Mouse (Mus musculus) central nervous system, embryonic 14 days (tissue): ENCODE data around the gene Cfap126. TPM values are rescaled to one million over a fixed set of nuclear protein-coding genes. Genes with fewer than 3 reads are reported as not detected.

Experiments
- polyA plus RNA-seq: library from polyadenylated mRNA; depleted of rRNA; stranded (reverse); fragments of >200 nt; gene quantifications from 2 replicates; pipeline ENCODE4 v1.2.3, GENCODE M21; 2012; rRNA removed

Gene Cfap126
- 11.1 and 11.3 TPM in 2 replicates for polyA plus RNA-seq

GRCm38 (mm10) chr1:171113873-171114299 is at the start of gene Cfap126:
TSS of gene Cfap126 (plus strand) at chr1:171113918.

GRCm38 (mm10) chr1:171064491-171065242 is 49.1 kb upstream of the Cfap126 start, which contains the start of gene Fcgr3:
TSS of gene Fcgr3 (minus strand) at chr1:171064935.

DNA sequence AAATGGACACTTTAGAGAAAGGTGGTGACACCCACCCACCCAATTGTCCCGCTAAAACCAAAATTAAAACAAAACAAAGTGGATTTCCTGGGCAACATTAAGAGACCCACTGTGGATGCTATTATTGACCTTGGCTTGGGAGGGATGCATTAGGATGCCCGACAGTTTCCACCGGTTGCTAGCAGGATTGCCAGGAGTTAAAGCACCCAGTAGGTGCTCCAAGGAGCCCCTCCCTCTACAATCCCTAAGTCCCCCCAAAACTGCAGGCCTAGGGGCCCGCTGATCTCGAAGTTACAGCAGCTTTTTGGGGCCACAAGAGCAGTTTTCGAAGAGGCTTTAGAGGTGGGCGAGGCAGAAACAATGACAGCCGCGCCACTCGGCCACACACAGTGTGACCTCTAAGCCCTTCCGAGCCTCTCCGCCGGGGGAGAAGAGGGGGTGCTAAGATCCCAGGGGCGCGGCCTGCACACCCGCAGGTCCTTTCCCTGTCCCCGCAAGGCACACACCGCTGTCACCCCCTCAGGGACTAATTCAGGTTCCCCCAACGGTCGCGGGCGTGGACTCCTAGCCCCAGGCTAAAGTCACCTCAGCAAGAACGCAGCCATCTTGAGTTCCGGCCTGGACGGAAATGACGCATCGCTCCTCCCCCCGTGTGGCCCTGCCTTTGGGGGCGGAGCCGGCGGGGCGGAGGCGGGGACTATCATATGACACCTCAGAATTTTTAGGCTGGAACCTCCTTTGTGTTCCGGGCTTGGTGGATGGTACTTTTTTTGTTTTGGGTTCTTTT is 36.4 kb downstream of the Cfap126 start, which contains the start of the genes Sdhc and Mpz:
Gene Sdhc, minus strand, starts transcription at position 630 of the 787 bp plus-strand sequence.
Gene Mpz, plus strand, starts transcription at position 738 of the 787 bp plus-strand sequence.

Other genes with a start within 250 kb of the Cfap126 start
- 9.2 and 10.0 TPM in 2 replicates for gene Atf6, start 246.1 kb upstream of the Cfap126 start, polyA plus RNA-seq
- gene Gm26620, start 228.9 kb upstream of the Cfap126 start, polyA plus RNA-seq: 0.61 and 0.75 TPM in 2 replicates
- gene Dusp12, start 228.4 kb upstream of the Cfap126 start, polyA plus RNA-seq: 45.6 and 51.0 TPM in 2 replicates
- gene Fcrlb, start 201.0 kb upstream of the Cfap126 start, polyA plus RNA-seq: 0.15 and 0.35 TPM in 2 replicates
- gene Fcrla, start 186.3 kb upstream of the Cfap126 start, polyA plus RNA-seq: not detected in 2 replicates
- 1.4 and 1.8 TPM in 2 replicates for gene Fcgr2b, start 137.4 kb upstream of the Cfap126 start, polyA plus RNA-seq
- 1.4 and 1.6 TPM in 2 replicates for gene Fcgr4, start 95.0 kb upstream of the Cfap126 start, polyA plus RNA-seq
- 8.3 and 8.7 TPM in 2 replicates for gene Fcgr3, start 49.0 kb upstream of the Cfap126 start, polyA plus RNA-seq
- gene Sdhc, start 36.7 kb downstream of the Cfap126 start, polyA plus RNA-seq: 260 and 262 TPM in 2 replicates
- 3.0 and 10.7 TPM in 2 replicates for gene Mpz, start 36.8 kb downstream of the Cfap126 start, polyA plus RNA-seq
- 16.8 and 17.0 TPM in 2 replicates for gene Pcp4l1, start 82.3 kb downstream of the Cfap126 start, polyA plus RNA-seq
- gene Nr1i3, start 100.1 kb downstream of the Cfap126 start, polyA plus RNA-seq: 0.09 and 0.16 TPM in 2 replicates
- gene Tomm40l, start 108.6 kb downstream of the Cfap126 start, polyA plus RNA-seq: 34.4 and 36.0 TPM in 2 replicates
- gene Apoa2, start 111.1 kb downstream of the Cfap126 start, polyA plus RNA-seq: 2.5 and 3.0 TPM in 2 replicates
- gene Fcer1g, start 120.4 kb downstream of the Cfap126 start, polyA plus RNA-seq: 24.0 and 25.7 TPM in 2 replicates
- 3.6 and 4.8 TPM in 2 replicates for gene Adamts4, start 136.5 kb downstream of the Cfap126 start, polyA plus RNA-seq
- 169 and 171 TPM in 2 replicates for gene Ndufs2, start 137.5 kb downstream of the Cfap126 start, polyA plus RNA-seq
- gene B4galt3, start 156.4 kb downstream of the Cfap126 start, polyA plus RNA-seq: 91.4 and 95.1 TPM in 2 replicates
- gene Ppox, start 167.3 kb downstream of the Cfap126 start, polyA plus RNA-seq: 97.8 and 102 TPM in 2 replicates
- gene Usp21, start 174.1 kb downstream of the Cfap126 start, polyA plus RNA-seq: 118 and 126 TPM in 2 replicates
- 57.9 and 63.4 TPM in 2 replicates for gene Ufc1, start 181.1 kb downstream of the Cfap126 start, polyA plus RNA-seq
- 67.0 and 67.4 TPM in 2 replicates for gene Dedd, start 215.2 kb downstream of the Cfap126 start, polyA plus RNA-seq
- 62.0 and 69.0 TPM in 2 replicates for gene Nit1, start 231.7 kb downstream of the Cfap126 start, polyA plus RNA-seq
- gene Pfdn2, start 231.8 kb downstream of the Cfap126 start, polyA plus RNA-seq: 121 TPM in 2 replicates
- gene Klhdc9, start 246.9 kb downstream of the Cfap126 start, polyA plus RNA-seq: 3.2 and 3.6 TPM in 2 replicates